Mouse (Mus musculus) megakaryocyte, adult 5-6 weeks (primary cell): ENCODE results near the gene Id4. TPM values are rescaled to one million over a fixed set of nuclear protein-coding genes. Genes with fewer than 3 reads are reported as not detected.

Experiments
- ATAC-seq: 2 replicates; pipeline ENCODE4 v1.8.0; 2016; ENCODE audit warnings: mild to moderate bottlenecking, inconsistent platforms; ENCODE audit not compliant: poor library complexity, severe bottlenecking
- total RNA-seq, 2 experiments: library from RNA; stranded (forward) in 1 of 2; stranded (reverse) in 1 of 2; fragments of 153-499, 151-499 nt in 1 of 2; fragments of 221-1000, 200-1000 nt in 1 of 2; gene quantifications; 2 replicates each; pipeline versions ENCODE4 v1.2.3 to v1.2.4; 2015 to 2017

Gene Id4
- total RNA-seq, 2 experiments from 2014 or later = 0.18 TPM; not detected in 1

DNA sequence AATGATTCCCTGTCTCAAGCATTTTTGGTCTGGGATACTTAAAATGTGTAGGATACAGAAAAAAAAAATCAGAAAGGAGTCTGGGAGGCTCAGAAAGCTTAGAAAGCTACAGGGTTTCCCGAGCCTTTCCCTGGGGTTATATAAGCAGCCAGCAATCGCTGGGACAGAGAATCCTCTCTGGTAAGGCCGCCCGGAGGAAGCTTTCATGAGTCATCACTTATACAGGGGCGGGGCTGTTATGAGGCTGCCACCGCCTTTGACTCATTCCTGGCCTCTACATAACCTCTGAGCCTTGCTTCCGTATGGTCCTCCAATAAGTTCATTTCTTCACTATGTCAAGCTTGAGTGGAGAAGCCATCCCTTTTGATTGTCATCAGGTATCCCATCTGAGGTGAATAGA, 53.5 kb downstream of the Id4 start:
- no peak for ATAC-seq
